Mouse (Mus musculus) kidney, embryonic 15.5 days (tissue): ENCODE measurements at regions not wholly inside any gene's neighbourhood (a gene's known extent, or its start where the extent isn't known, plus 50 kb on each side); places are given as distances from the start of the nearest gene placed in this dataset.
A peak's percentile ranks its signal among the peaks of the same experiment; 100 is the strongest.

Experiments
- ATAC-seq: fragments of 200-750 bp; cut with Nextera tagmentation; replicated peaks from 2 replicates; pipeline ENCODE4 v1.8.0; 2017; ENCODE audit warnings: moderate TSS enrichment; ENCODE audit not compliant: low FRiP score
- H3K27ac ChIP-seq: fragments of 300-500 bp; sonication (generic); 2 replicates; pipeline ENCODE4 v1.5.1; 2015; ENCODE audit warnings: mild to moderate bottlenecking, inconsistent platforms
- H3K27me3 ChIP-seq: fragments of 300-500 bp; sonication (generic); 2 replicates; pipeline ENCODE4 v1.6.1; 2015; ENCODE audit warnings: inconsistent platforms
- H3K36me3 ChIP-seq: fragments of 300-500 bp; sonication (generic); 2 replicates; pipeline ENCODE4 v1.6.1; 2015; ENCODE audit warnings: inconsistent platforms
- H3K4me1 ChIP-seq: fragments of 300-500 bp; sonication (generic); 2 replicates; pipeline ENCODE4 v1.6.1; 2015; ENCODE audit warnings: inconsistent platforms
- H3K4me2 ChIP-seq: fragments of 300-500 bp; sonication (generic); 2 replicates; pipeline ENCODE4 v1.6.1; 2015; ENCODE audit warnings: moderate library complexity, mild to moderate bottlenecking, inconsistent platforms
- H3K4me3 ChIP-seq: fragments of 300-500 bp; sonication (generic); replicated peaks from 2 replicates; pipeline ENCODE4 v1.5.1; 2015; ENCODE audit warnings: mild to moderate bottlenecking, inconsistent platforms
- H3K9ac ChIP-seq: fragments of 300-500 bp; sonication (generic); 2 replicates; pipeline ENCODE4 v1.6.1; 2015; ENCODE audit warnings: mild to moderate bottlenecking, inconsistent platforms
- H3K9me3 ChIP-seq: fragments of 300-500 bp; sonication (generic); replicated peaks from 2 replicates; pipeline ENCODE4 v1.6.1; 2016; ENCODE audit warnings: inconsistent platforms
- WGBS: fragments of 180-500 bp; shearing (Covaris S2); methylation state at CpG from one replicate; pipeline ENCODE4 v1.1.7; 2015; ENCODE audit warnings: mixed read lengths; 5-methylcytosine and 5-hydroxymethylcytosine counted together

DNA sequence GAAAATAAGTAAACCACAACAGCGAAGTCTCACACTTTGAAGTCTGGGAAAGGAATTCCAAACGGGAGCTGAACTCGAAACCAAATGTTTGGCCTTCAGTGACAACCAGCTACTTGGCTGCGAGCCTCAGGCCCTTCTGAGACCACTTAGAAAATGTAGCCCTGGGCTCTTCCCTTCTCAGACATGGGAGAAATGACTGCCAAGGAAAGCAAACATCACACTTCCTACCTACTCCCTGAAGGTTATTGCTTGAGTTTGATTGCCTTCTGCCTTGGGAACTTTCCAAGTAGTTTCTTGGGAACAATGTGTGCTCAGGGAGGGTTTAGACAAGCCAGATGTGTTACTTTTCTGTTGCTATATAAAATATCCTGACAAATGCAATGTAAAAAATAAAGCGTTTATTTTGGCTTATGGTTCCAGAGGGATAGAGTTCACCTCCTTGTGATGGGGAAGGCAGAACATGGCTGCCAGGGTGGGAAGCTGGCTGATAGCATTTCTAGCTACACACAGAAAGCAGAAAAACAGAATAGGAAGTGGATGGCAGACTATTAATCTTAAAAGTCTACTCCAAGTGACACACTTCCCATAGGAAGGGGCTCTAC lies 194.8 kb upstream of the Rack1 start:
- Histone ChIP-seq H3K9ac (no peak overlapping the region), H3K9me3 (no peaks in the 10 kb centered on the region), H3K27ac (peak overlapping the region; percentile 37; the same call in 1 of the 2 replicates), H3K27me3 (no peaks in the 10 kb centered on the region), H3K4me2 (no peak overlapping the region), H3K4me1 (0 out of 2 replicates have a peak, but pooled peaks cover 6% of the 10 kb centered on the region), H3K4me3 (no peak overlapping the region), H3K36me3 (no peaks in the 10 kb centered on the region)
- peak; percentile 70 for ATAC-seq
- 28% methylated on average over 5 of the region's 5 CpGs for WGBS

DNA sequence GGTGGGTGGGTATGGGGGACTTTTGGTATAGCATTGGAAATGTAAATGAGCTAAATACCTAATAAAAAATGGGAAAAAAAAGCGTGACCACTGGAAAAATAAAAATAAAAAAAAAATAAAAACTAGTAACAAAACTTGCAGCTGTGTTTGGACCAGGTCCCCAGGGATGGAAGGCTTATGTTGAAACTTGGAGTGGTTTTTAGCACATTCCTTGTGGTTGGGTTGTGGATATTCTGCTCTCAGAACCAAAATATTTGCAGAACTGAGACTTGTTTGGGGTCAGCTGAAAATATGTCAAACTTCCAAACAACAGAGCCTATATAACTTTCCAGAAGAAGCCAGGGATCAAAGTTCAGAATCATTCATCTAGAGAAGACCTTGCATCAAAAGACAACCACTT lies 199.0 kb upstream of the Rack1 start:
- Histone ChIP-seq H3K4me2 (no peak overlapping the region), H3K4me1 (peaks cover 10% of the 10 kb centered on the region; the same call in 1 of the 2 replicates), H3K27me3 (no peaks in the 10 kb centered on the region), H3K9me3 (no peaks in the 10 kb centered on the region), H3K4me3 (no peak overlapping the region), H3K36me3 (no peaks in the 10 kb centered on the region), H3K9ac (no peak overlapping the region), H3K27ac (peak overlapping the region; percentile 45; the same call in 1 of the 2 replicates)
- no peak for ATAC-seq
- 71% methylated on average over 1 of the region's 1 CpGs for WGBS

DNA sequence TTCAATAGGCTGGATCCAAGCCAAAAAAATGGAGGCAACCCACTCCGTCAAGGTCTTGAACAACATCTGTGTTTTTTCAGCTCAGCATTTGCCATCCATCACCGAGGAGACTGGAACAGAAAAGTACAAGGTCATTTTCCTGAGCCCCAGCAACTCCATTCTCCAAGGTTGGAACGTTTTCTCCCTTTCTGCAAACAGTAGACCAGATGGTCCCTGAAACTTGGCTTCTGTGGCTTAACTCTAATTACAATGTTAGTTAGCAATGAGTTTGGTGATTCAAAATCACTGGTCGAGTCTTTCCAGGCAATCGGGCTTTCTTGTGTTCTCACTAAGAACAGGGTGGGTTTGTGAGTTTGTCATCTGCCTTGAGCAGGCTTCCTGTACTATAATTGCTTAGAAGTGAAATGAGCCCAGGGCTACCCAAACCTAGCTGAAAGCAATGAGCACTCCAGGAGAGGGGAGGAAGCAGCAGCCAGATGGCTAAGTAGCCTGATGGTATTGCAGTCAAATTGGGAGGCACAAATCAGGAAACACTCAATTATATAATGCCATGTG lies 200.5 kb upstream of the Rack1 start:
- H3K27ac ChIP-seq: peak overlapping the region; percentile 79
- H3K27me3 ChIP-seq: no peaks in the 10 kb centered on the region
- H3K36me3 ChIP-seq: no peaks in the 10 kb centered on the region
- 46% methylated on average over 5 of the region's 5 CpGs for WGBS
- peaks cover 10% of the 10 kb centered on the region; the same call in 1 of the 2 replicates for H3K4me1 ChIP-seq
- H3K9ac ChIP-seq: no peak overlapping the region
- H3K4me2 ChIP-seq: no peak overlapping the region
- ATAC-seq: peak; percentile 55; the same call in 1 of the 2 replicates
- H3K9me3 ChIP-seq: no peaks in the 10 kb centered on the region
- no peak overlapping the region for H3K4me3 ChIP-seq

DNA sequence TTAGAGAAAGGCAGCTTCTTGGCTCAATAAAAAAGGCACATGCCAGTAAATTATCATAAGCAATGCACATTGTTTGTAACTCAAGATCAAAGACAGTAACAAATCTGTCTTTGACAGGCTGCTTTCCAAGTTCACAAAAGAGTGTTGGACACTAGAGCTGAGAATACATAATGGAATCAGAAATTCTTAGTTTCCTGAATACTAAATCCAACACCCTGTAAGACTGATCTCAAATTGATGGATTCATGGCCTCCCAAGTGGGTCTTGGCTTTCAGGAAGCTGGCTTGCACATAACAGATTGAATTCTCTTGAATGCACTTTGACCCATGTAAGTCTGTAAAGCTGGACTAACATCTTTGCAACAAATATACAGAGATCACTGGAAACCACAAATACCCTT lies 201.1 kb upstream of the Rack1 start:
- no peaks in the 10 kb centered on the region for H3K9me3 ChIP-seq
- no peaks in the 10 kb centered on the region for H3K36me3 ChIP-seq
- H3K4me2 ChIP-seq: no peak overlapping the region
- no peak overlapping the region for H3K4me3 ChIP-seq
- H3K27me3 ChIP-seq: no peaks in the 10 kb centered on the region
- ATAC-seq: peak; percentile 68; the same call in 1 of the 2 replicates
- 0 out of 2 replicates have a peak overlapping the region, but pooled peaks have one; percentile 79 for H3K27ac ChIP-seq
- peaks cover 10% of the 10 kb centered on the region; the same call in 1 of the 2 replicates for H3K4me1 ChIP-seq
- H3K9ac ChIP-seq: no peak overlapping the region

DNA sequence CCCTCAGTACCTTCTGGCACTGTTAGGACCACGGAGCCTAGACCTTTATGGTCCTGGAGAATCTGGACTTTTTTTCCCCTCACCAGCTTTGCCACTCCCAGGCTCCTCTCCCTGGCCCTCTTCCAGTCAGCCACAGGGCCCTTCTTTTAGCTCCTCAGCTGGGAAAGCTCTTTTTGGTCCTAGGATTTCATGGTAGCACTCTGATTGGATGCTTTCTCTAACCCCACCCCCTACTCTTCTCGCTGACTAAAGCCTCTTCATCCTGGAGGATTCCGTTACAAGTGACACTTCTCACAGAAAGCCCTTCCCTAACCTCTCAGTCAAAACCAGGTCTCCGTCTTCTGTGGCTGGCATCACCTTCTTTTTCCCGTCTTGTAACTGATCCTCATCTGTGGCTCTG lies 205.7 kb upstream of the Rack1 start:
- H3K36me3 ChIP-seq: no peaks in the 10 kb centered on the region
- H3K4me3 ChIP-seq: no peak overlapping the region
- H3K4me2 ChIP-seq: no peak overlapping the region
- no peaks in the 10 kb centered on the region for H3K27me3 ChIP-seq
- H3K9ac ChIP-seq: no peak overlapping the region
- ATAC-seq: peak; percentile 46; the same call in 1 of the 2 replicates
- 17% methylated on average over 5 of the region's 5 CpGs for WGBS
- H3K9me3 ChIP-seq: no peaks in the 10 kb centered on the region
- H3K4me1 ChIP-seq: no peaks in the 10 kb centered on the region
- H3K27ac ChIP-seq: no peak overlapping the region

DNA sequence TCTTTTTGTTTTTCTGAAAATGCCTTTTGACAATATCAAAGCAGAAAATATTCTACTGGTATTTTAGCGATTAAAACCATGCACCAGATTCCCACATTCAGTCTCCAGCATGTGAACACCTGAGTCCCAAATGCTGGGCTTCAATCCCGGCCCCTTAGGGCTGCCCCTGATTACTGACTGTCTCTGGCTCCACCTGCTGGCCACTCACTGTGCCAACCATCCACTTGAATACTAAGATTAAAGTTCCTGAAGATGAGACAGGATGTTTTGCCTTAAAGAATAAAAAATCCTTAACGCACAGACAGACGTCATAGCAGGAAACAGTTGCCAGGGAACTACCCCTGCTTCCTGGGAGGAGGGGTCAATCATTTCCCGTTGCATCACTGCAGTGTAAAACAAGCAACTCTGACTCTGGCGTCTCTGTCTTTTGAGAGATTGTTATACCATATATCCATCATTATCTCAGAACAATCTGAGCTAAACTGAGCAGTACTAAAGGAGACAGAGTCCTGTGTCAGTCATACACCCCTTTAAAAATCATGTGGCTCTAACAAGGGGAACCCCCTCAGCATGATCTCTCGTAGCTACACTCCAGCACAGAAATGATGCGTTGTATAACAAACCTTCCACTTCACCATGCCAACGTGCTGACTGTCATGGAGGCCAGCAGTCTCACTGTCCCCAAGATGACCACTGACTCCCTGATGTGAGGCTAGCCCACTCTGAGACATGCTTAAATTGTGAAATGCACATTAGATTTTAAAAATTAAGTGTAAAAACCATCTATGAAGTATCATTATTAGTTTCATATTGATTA lies 211.1 kb upstream of the Rack1 start:
- ATAC-seq: peak; percentile 79; the same call in 1 of the 2 replicates

DNA sequence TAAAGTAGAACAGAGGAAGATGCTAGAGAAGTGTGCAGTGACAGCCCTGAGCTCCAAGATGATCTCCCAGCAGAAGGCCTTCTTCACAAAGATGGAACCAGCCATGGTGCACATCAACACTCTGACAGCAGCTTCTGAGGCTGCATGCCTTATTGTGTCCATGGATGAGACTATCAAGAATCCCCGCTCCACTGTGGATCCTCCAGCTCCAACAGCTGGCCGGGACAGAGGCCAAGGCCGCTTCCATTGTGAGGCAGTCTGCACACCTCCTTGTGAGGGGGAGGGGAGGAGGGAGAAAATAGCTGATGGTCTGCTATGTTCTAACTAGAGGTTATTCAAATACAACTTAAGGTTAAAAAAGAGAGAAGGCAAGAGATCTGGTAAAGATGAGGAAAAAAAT lies 231.4 kb upstream of the Rack1 start:
- H3K36me3 ChIP-seq: no peaks in the 10 kb centered on the region
- no peaks in the 10 kb centered on the region for H3K27me3 ChIP-seq
- no peak overlapping the region for H3K9ac ChIP-seq
- WGBS: 89% methylated on average over 3 of the region's 3 CpGs
- H3K9me3 ChIP-seq: no peaks in the 10 kb centered on the region
- no peak overlapping the region for H3K4me3 ChIP-seq
- ATAC-seq: no peak
- no peak overlapping the region for H3K27ac ChIP-seq
- H3K4me2 ChIP-seq: no peak overlapping the region
- H3K4me1 ChIP-seq: peaks cover 17% of the 10 kb centered on the region

More for the DNA sequence above, 211.1 kb upstream of the Rack1 start:
- no peaks in the 10 kb centered on the region for H3K9me3 ChIP-seq
- 29% methylated on average over 9 of the region's 9 CpGs for WGBS
- H3K4me2 ChIP-seq: no peak overlapping the region
- no peaks in the 10 kb centered on the region for H3K4me1 ChIP-seq
- H3K4me3 ChIP-seq: no peak overlapping the region
- H3K9ac ChIP-seq: no peak overlapping the region
- H3K36me3 ChIP-seq: no peaks in the 10 kb centered on the region
- H3K27me3 ChIP-seq: no peaks in the 10 kb centered on the region
- no peak overlapping the region for H3K27ac ChIP-seq

DNA sequence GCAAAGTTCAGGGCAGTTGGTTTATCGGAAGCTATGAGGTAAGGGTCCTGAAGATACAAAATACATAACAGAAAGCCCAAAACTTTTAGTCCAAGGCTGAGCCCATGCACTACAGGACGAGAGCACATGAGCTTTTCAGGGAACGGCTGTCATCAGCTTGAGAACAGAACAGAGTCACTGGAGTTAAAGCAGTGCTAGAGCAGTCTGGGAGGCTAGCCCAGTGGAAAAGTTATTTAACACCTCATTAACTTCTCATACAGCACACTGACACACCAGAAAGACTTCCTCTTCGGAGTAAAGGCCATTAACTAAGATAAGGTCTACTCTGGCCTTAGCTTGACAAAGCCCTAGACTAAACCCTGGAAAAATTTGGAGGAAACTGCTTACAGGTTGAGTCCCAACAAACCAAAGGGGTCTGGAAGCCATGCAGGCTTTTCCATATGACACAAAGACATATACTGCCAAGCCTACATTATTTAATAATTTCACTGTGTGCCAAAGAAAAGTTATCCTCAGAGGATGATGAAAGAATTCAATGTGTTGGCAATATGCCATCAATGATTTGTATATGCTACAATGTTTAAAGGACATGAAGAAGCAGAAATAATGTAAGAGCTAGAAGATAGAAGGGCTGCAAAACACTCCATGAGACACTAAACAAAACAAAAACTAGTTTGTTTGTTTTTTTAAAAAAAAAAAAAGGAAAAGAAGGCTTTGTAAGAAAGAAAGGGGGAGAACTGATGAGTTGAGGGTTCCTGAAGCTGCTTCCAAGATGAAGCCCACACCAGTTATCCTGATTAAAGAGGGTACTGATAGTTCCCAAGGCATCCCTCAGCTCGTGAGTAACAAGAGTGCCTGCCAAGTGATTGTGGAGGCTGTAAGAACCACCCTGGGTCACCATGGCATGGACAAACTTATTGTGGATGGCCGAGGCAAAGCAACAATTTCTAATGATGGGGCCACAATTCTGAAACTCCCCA lies 232.3 kb upstream of the Rack1 start:
- Histone ChIP-seq H3K4me1 (peaks cover 17% of the 10 kb centered on the region), H3K4me2 (no peak overlapping the region), H3K36me3 (no peaks in the 10 kb centered on the region), H3K9me3 (no peaks in the 10 kb centered on the region), H3K27me3 (no peaks in the 10 kb centered on the region), H3K4me3 (no peak overlapping the region), H3K27ac (no peak overlapping the region), H3K9ac (no peak overlapping the region)
- 33% methylated on average over 6 of the region's 6 CpGs for WGBS
- ATAC-seq: peak; percentile 93

DNA sequence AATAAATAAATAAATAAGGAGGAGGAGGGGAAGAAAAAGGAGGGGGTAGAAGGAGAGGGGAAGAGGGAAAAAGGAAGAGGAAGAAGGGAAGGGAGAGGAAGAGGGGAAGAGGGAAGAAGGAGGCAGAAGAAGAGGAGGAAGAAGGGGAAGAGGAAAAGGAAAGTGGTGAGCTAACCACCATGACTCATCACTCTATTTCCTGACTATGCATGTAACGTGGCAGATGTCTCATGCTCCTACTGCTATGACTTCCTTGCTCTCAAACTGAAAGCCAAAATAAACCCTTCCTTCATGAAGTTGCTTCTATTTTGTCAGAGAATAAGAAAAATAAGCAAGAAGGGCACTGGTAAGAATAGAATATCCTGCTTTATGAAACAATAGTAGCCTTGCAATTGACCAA lies 242.1 kb upstream of the Rack1 start:
- WGBS: 61% methylated on average over 1 of the region's 1 CpGs
- Histone ChIP-seq H3K4me2 (no peak overlapping the region), H3K27ac (no peak overlapping the region), H3K36me3 (no peaks in the 10 kb centered on the region), H3K4me3 (no peak overlapping the region), H3K9ac (no peak overlapping the region), H3K27me3 (no peaks in the 10 kb centered on the region), H3K9me3 (no peaks in the 10 kb centered on the region), H3K4me1 (no peaks in the 10 kb centered on the region)
- ATAC-seq: no peak

DNA sequence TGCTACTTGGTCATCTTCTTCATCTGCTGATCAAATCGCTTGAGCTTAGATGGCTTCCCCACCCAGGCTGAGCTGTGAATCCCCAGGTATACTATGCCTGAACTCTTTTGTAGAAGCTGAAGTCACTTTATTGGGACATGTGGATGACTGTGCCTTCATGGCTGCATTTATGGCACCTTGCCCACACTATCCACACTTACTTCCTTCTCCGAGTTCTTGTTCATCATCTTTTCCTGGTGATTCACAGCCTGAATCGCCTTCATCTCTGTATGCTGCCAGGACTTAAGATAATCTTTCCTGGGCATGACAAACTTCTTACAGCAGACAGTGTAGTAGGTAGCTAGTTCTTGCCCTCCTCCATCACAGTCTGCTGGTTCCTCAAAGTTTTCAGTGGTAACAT lies 248.1 kb upstream of the Rack1 start:
- 91% methylated on average over 3 of the region's 3 CpGs for WGBS
- no peak for ATAC-seq
- Histone ChIP-seq H3K9ac (no peak overlapping the region), H3K4me2 (no peak overlapping the region), H3K9me3 (no peaks in the 10 kb centered on the region), H3K27ac (no peak overlapping the region), H3K27me3 (no peaks in the 10 kb centered on the region), H3K4me1 (no peaks in the 10 kb centered on the region), H3K4me3 (no peak overlapping the region), H3K36me3 (no peaks in the 10 kb centered on the region)

DNA sequence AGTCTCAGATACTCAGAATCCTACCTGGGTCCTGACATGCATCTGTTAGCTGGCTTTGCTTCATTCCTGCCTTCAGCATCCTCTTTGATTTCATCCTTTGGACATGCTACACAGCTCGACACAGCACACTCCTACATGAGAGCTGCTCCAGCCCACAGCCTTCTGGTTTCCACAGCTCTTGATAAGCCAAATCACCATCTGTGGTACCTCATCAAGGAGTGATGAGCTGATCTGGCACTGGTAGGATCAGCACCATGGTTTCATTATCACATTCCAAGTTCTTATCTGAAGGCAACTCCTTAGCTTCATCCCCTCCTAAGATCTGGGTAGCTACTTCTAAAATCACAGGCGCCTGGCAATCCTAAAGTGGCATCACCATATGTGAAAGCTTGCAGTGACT lies 248.9 kb upstream of the Rack1 start:
- Histone ChIP-seq H3K4me1 (no peaks in the 10 kb centered on the region), H3K4me3 (no peak overlapping the region), H3K9me3 (no peaks in the 10 kb centered on the region), H3K36me3 (no peaks in the 10 kb centered on the region), H3K27ac (no peak overlapping the region), H3K9ac (no peak overlapping the region), H3K27me3 (no peaks in the 10 kb centered on the region), H3K4me2 (no peak overlapping the region)
- WGBS: 82% methylated on average over 2 of the region's 2 CpGs
- ATAC-seq: no peak
